Mouse (Mus musculus) small intestine, adult 2 months (tissue): Measurements from ENCODE around the gene Fam208a.

Experiments
- CTCF ChIP-seq: fragments of 200-500 bp; IDR thresholded peaks from 2 replicates; pipeline ENCODE4 v1.5.1; 2012; ENCODE audit warnings: low read depth, mild to moderate bottlenecking, control low read depth, inconsistent platforms, low read length, moderate library complexity, mixed read lengths; ENCODE audit not compliant: insufficient replicate concordance, insufficient read length; ENCODE audit errors: extremely low read depth
- POLR2A ChIP-seq: fragments of 200-500 bp; IDR thresholded peaks from 2 replicates; pipeline ENCODE4 v1.6.1; 2012; ENCODE audit warnings: low read depth, mild to moderate bottlenecking, control low read depth, inconsistent platforms, low read length, moderate library complexity

DNA sequence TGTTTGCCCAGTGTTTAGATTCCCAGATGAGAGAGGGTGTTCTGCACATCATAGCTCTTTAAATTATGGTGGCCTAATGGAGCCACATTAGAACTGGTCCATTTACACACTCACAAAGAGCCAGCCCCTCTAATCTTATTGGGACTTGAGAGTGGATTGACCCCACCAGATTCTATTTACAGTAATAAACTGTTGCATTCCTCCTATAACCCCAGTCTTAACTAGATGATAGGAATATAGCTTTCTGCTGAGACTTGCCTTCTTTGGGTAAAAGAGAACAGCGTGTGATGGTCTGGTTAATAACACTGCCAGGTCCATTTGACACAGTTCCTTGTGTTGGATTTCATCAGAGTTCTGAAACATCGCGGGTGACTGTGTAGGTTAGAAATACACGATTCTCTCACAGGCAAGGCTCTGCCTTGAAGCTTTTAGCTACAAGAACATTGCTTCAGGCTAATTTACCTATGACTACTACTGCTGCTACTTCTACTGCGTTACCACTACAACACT lies 45.3 kb upstream of the Fam208a start:
- TF ChIP-seq CTCF, result no peak
- TF ChIP-seq POLR2A, result no peak
